Mouse (Mus musculus): ENCODE measurements around the gene Susd4. TPM values are rescaled to one million over a fixed set of nuclear protein-coding genes. Genes with fewer than 3 reads are reported as not detected.
A peak's percentile ranks its signal among the peaks of the same experiment; 100 is the strongest.

The Susd4 gene
- total RNA-seq, 2 experiments from 2014 or later = 0.39 to 0.45 TPM

DNA sequence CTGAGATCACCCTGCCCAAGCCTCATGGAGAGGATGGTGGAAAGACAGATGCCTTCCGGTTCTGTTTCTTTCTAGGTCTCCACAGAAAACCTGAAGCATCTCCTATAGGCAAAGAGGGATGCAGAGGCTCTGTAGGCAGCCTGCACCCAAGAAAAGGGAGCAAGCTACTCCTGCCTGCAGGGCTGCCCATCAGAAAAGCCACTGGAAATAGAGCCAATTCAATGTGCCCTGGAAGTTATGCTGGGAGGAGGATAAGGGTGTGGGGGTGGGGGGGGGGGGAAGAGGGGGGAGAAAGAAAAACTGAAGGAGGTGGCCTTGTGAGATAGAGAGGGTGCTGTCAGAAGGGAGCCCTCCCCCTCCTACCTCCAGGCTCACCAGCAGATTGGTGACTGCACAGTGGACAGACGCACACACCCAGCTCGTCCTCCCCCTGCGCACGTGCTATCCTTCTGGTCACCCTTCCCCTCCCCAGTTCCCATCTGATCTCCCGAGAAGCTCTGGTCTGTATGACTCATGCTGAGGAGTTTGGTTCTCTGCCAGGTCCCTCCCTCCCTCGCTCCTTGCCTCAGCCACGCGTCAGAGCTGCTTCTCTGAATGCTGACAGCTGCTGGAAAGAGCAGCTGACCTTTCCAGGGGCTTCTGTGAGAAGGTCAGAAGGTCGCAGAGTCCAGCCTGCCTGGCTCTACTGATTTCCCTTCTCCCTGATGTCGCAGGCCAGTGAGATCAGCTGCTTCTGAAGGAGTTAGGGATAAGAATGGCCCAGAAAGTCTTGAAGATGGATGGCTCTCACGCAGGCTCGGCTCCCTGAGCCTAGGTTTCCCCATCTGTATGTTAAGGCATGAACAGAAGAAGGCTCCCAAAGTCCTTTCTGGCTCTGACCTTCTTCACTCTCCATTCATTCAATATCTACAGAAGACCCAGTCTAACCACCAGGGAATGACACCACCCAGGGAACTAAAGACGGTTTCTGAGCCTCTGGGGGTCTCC is 144.7 kb downstream of the Susd4 start:
- intact Hi-C loops (cut with DNase I) = no loop called here

DNA sequence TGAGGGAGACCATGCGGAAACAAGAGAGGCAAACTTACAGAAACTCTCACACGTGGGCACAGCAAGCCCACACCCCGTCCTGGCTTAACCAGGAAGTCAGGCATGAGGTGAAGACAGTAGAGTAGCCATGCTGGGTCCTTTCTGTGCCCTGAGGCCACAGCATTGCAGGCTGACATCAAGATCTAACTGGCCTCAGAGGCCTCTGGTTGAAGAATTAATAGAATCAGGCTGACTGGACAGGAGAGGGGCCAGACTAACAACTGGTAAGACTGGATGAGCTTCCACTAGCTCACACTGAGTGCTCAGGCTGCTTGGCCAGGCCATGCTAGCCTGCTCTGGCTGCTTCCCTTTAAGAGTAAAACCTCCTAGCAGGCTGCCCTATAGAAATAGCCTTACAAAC is 145.4 kb downstream of the Susd4 start:
- DNase-seq (ENCODE audit: low spot score) = no peak
- intact Hi-C loops (cut with DNase I) = no loop called here

More for the DNA sequence above, 144.7 kb downstream of the Susd4 start:
- DNase-seq (ENCODE audit: low spot score) = peak; percentile 84

- no peak for DNase-seq (ENCODE audit: low spot score)
- intact Hi-C loops (cut with DNase I) = no loop called here
Measured at GRCm38 (mm10) chr1:182909596-182909995, 145.9 kb downstream of the Susd4 start.

DNA sequence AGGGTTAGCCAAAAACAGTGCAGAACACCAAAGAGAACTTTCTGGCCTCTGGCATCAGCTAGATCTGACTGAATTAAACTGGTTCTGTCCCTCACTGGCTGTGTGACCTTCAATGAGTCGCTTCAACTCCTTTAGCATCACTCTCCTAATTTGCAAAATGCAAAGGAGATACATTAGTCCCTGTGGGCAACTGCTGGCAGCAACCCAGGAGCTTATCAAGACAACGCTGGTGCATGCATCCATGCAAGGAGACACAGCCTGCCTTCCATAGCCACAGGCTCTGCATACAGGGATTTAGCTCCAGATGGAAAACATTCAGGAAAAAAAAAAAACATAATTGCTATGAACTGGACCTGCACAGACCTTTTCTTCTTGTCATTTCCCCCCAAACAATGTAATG is 148.9 kb downstream of the Susd4 start:
- intact Hi-C loops (cut with DNase I) = no loop called here

DNA sequence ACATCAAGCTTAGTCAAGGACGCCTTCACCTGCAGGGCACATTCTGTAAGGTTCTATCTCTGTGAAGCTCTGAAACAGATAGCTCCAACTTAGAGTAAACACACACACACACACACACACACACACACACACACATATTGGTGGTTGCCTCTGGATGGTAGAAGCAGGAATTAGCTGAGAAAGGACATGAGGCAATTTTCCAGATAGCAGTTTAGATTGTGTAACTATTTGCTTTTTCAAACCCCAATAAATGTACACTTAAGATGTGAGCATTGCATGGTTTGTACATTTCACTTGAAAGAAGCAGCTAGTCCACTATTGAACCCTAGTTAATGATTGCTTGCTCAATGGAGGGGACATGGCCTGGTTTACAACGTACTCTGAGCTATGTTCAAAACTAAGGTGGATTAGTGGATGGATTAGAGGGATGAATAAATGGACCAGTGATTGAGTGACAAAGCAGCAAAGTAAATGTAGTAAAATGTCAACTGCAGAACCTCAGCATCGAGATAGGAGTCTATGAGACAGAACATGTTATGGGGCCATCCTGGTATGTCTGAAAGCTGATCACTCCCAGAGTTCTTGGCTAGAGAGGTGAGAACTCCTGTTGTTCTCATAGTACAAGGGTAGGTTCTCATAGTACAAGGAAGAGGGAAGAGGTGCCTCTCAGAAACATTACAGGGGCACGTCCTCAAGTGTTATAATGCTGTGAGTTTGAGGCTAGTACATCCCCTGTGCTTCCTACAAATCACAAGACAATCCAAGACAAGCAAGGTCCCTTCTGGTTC is 150.7 kb downstream of the Susd4 start:
- intact Hi-C loops (cut with DNase I) = no loop called here
- DNase-seq (ENCODE audit: low spot score) = no peak

More for the DNA sequence above, 148.9 kb downstream of the Susd4 start:
- no peak for DNase-seq (ENCODE audit: low spot score)

DNA sequence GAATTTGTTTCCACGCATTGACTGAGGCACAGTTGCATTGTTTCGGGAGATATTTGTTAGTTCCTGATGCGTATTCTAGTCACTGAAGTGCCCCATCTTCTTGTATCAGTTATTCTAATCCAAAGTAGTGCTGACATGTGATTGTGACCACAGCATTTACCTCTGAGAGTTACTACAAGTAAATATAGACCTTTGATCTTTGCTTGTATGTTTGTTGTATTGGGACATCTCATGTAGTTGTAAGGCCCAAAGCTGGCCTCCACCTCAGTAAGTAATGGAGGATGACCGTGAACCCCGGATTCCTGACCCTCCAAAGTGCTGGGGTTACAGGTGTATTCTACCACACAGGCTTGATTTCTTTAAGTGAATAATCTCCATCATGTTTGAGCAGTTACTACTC is 152.5 kb downstream of the Susd4 start:
- no peak for DNase-seq (ENCODE audit: low spot score)
- intact Hi-C loops (cut with DNase I) = no loop called here

DNA sequence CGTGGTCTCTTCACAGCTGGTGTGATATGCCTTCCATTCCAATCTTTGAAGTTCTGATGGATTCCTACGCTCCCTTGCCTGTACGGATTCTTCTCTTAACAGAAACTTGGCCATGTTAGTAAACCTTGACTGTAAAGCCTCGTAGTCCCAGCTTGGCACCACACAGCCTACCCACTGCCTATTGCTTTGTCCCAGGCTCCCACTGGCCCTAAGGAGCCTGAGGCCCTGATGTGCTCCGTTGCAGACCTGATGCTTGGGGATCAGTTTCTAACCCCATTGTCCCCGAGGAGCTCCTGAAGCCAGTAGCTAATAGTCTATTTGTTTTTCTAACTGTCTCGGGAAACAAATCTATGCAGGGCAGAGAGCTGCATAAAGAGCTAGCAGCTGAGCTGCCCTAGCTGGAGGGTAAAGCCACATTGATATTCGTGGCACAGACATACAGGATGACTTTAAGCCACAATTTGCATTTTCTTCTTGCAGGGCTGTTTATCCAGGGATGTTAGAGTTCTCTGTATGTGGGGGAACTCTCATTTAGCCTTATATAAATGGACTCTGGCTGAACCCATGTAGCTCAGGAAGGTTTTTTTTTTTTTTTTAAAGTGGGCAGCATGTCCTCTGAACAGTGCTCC is 155.2 kb downstream of the Susd4 start:
- intact Hi-C loops (cut with DNase I) = no loop called here

GRCm38 (mm10) chr1:182922824-182923223 is 159.2 kb downstream of the Susd4 start:
- intact Hi-C loops (cut with DNase I) = no loop called here

More for the DNA sequence above, 155.2 kb downstream of the Susd4 start:
- DNase-seq (ENCODE audit: low spot score) = no peak

GRCm38 (mm10) chr1:182926465-182926864 is 162.8 kb downstream of the Susd4 start:
- DNase-seq (ENCODE audit: low spot score) = no peak
- intact Hi-C loops (cut with DNase I) = no loop called here

More at GRCm38 (mm10) chr1:182922824-182923223, 159.2 kb downstream of the Susd4 start:
- no peak for DNase-seq (ENCODE audit: low spot score)

GRCm38 (mm10) chr1:182927878-182928851 is 164.5 kb downstream of the Susd4 start:
- DNase-seq (ENCODE audit: low spot score) = no peak

GRCm38 (mm10) chr1:182935469-182935868 is 171.8 kb downstream of the Susd4 start:
- intact Hi-C loops (cut with DNase I) = no loop called here

More at GRCm38 (mm10) chr1:182927878-182928851, 164.5 kb downstream of the Susd4 start:
- intact Hi-C loops (cut with DNase I) = no loop called here

GRCm38 (mm10) chr1:182937486-182938120 is 173.9 kb downstream of the Susd4 start:
- intact Hi-C loops (cut with DNase I) = no loop called here
- DNase-seq (ENCODE audit: low spot score) = no peak

More at GRCm38 (mm10) chr1:182935469-182935868, 171.8 kb downstream of the Susd4 start:
- no peak for DNase-seq (ENCODE audit: low spot score)

GRCm38 (mm10) chr1:182941921-182942320 is 178.3 kb downstream of the Susd4 start:
- intact Hi-C loops (cut with DNase I) = no loop called here
- DNase-seq (ENCODE audit: low spot score) = no peak

DNA sequence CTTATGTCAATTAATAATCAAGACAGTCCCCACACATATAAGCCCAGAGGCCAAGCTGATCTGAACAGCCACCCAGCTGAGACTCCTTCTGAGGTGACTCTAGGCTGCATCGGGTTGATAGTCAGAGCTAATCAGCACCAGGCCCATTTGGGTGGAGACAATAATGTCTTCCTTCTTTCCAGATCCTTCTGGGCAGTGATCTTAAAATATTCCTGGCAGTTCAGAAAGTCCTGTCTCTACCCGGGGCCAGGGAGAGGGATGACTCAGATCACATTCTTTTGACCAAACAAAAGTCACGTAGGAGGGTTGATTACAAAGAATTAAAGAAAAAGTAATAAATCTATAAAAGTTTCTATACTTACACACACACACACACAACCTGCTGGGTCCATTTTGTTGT is 180.3 kb downstream of the Susd4 start:
- intact Hi-C loops (cut with DNase I) = no loop called here
- DNase-seq (ENCODE audit: low spot score) = no peak

- intact Hi-C loops (cut with DNase I) = no loop called here
- no peak for DNase-seq (ENCODE audit: low spot score)
Measured at GRCm38 (mm10) chr1:182944638-182945037, 181.0 kb downstream of the Susd4 start.

- intact Hi-C loops (cut with DNase I) = no loop called here
- DNase-seq (ENCODE audit: low spot score) = no peak
Measured at GRCm38 (mm10) chr1:182945561-182945960, 181.9 kb downstream of the Susd4 start.

Data from heart, postnatal 25 days (tissue).